Mouse (Mus musculus): ENCODE measurements at regions not wholly inside any gene's neighbourhood (a gene's known extent, or its start where the extent isn't known, plus 50 kb on each side); places are given as distances from the start of the nearest gene placed in this dataset.

- no peak for TF ChIP-seq ELF1 (IDR thresholded peaks at IDR 0.05; ENCODE audit: low read depth, low read length)
- no peak for TF ChIP-seq POLR2A (IDR thresholded peaks at IDR 0.05; ENCODE audit: low read depth, low read length)
- no peak for TF ChIP-seq IRF4 (IDR thresholded peaks at IDR 0.05; ENCODE audit: low read depth, low read length)
- no peak for TF ChIP-seq CTCF (conservative IDR thresholded peaks at IDR 0.05 in 1 of 2, IDR thresholded peaks at IDR 0.05 in 1 of 2; ENCODE audit: low read depth in 2 of 2, low read length in 2 of 2)
- no peak for TF ChIP-seq NELFE (IDR thresholded peaks at IDR 0.05; ENCODE audit: low read depth, low read length)
- TF ChIP-seq SIN3A (IDR thresholded peaks at IDR 0.05; ENCODE audit: low read length): no peak
- TF ChIP-seq ZMIZ1 (IDR thresholded peaks at IDR 0.05; ENCODE audit: low read depth, low read length): no peak
- TF ChIP-seq ZC3H11A (IDR thresholded peaks at IDR 0.05; ENCODE audit: low read depth, low read length): no peak
- TF ChIP-seq JUN (IDR thresholded peaks at IDR 0.05; ENCODE audit: insufficient read depth, low read depth, low read length): no peak
- no peak for TF ChIP-seq USF1 (IDR thresholded peaks at IDR 0.05; ENCODE audit: low read depth, low read length)
- TF ChIP-seq MAX (IDR thresholded peaks at IDR 0.05; ENCODE audit: low read length): no peak
- no peak for TF ChIP-seq ZNF384 (IDR thresholded peaks at IDR 0.05; ENCODE audit: low read depth, low read length)
- no peak for TF ChIP-seq E2F4 (IDR thresholded peaks at IDR 0.05; ENCODE audit: insufficient replicate concordance, low read depth, low read length)
Observed at GRCm38 (mm10) chr2:21055416-21055815, 86.7 kb upstream of the Arhgap21 start.
